Mouse (Mus musculus): Measurements from ENCODE around the gene Nsun2. TPM values are rescaled to one million over a fixed set of nuclear protein-coding genes. Genes with fewer than 3 reads are reported as not detected.
A peak's percentile ranks its signal among the peaks of the same experiment; 100 is the strongest.
"Not testable (repeated sequence)": the region's sequence is repeated elsewhere in the genome, so short reads cannot be mapped to it uniquely, and the experiment has no call there.

Nsun2 gene
- total RNA-seq, 2 experiments from 2014 or later, result 33.5 to 38.2 TPM

GRCm38 (mm10) chr13:69577181-69577834 lies 43.8 kb downstream of the Nsun2 start:
- intact Hi-C loops (cut with DNase I), result no loop called here
- DNase-seq (ENCODE audit: low spot score), result no peak

GRCm38 (mm10) chr13:69582411-69582810 lies 48.9 kb downstream of the Nsun2 start:
- intact Hi-C loops (cut with DNase I), result no loop called here

GRCm38 (mm10) chr13:69583591-69583990 lies 50.0 kb downstream of the Nsun2 start:
- DNase-seq (ENCODE audit: low spot score), result no peak
- intact Hi-C loops (cut with DNase I), result no loop called here

More at GRCm38 (mm10) chr13:69582411-69582810, 48.9 kb downstream of the Nsun2 start:
- no peak for DNase-seq (ENCODE audit: low spot score)

GRCm38 (mm10) chr13:69585828-69586227 lies 52.3 kb downstream of the Nsun2 start:
- intact Hi-C loops (cut with DNase I), result no loop called here
- DNase-seq (ENCODE audit: low spot score), result no peak

- intact Hi-C loops (cut with DNase I), result no loop called here
- no peak for DNase-seq (ENCODE audit: low spot score)
These were observed 52.8 kb downstream of the Nsun2 start for GRCm38 (mm10) chr13:69586337-69586736.

GRCm38 (mm10) chr13:69587849-69588248 lies 54.3 kb downstream of the Nsun2 start:
- no peak for DNase-seq (ENCODE audit: low spot score)
- intact Hi-C loops (cut with DNase I), result no loop called here

GRCm38 (mm10) chr13:69588263-69588662 lies 54.7 kb downstream of the Nsun2 start:
- intact Hi-C loops (cut with DNase I), result no loop called here
- DNase-seq (ENCODE audit: low spot score), result no peak

GRCm38 (mm10) chr13:69591338-69591737 lies 57.8 kb downstream of the Nsun2 start:
- intact Hi-C loops (cut with DNase I), result no loop called here
- no peak for DNase-seq (ENCODE audit: low spot score)

GRCm38 (mm10) chr13:69592226-69592625 lies 58.7 kb downstream of the Nsun2 start:
- DNase-seq (ENCODE audit: low spot score), result no peak
- intact Hi-C loops (cut with DNase I), result no loop called here

- intact Hi-C loops (cut with DNase I), result no loop called here
- DNase-seq (ENCODE audit: low spot score), result no peak
These were observed 59.9 kb downstream of the Nsun2 start for GRCm38 (mm10) chr13:69593453-69593852.

GRCm38 (mm10) chr13:69594577-69595256 lies 61.2 kb downstream of the Nsun2 start:
- DNase-seq (ENCODE audit: low spot score), result no peak
- intact Hi-C loops (cut with DNase I), result no loop called here

GRCm38 (mm10) chr13:69595911-69596310 lies 62.4 kb downstream of the Nsun2 start:
- no peak for DNase-seq (ENCODE audit: low spot score)
- intact Hi-C loops (cut with DNase I), result no loop called here

- intact Hi-C loops (cut with DNase I), result no loop called here
- no peak for DNase-seq (ENCODE audit: low spot score)
These were observed 63.0 kb downstream of the Nsun2 start for GRCm38 (mm10) chr13:69596515-69596914.

- intact Hi-C loops (cut with DNase I), result no loop called here
These were observed 65.3 kb downstream of the Nsun2 start for GRCm38 (mm10) chr13:69598867-69599266.

GRCm38 (mm10) chr13:69600863-69601262 lies 67.3 kb downstream of the Nsun2 start:
- DNase-seq (ENCODE audit: low spot score); intact Hi-C loops (cut with DNase I): not testable (repeated sequence)

More at GRCm38 (mm10) chr13:69598867-69599266, 65.3 kb downstream of the Nsun2 start:
- DNase-seq (ENCODE audit: low spot score), result no peak

- intact Hi-C loops (cut with DNase I), result no loop called here
- DNase-seq (ENCODE audit: low spot score), result no peak
These were observed 67.8 kb downstream of the Nsun2 start for GRCm38 (mm10) chr13:69601321-69601720.

GRCm38 (mm10) chr13:69604670-69605069 lies 71.1 kb downstream of the Nsun2 start:
- intact Hi-C loops (cut with DNase I), result no loop called here
- no peak for DNase-seq (ENCODE audit: low spot score)

GRCm38 (mm10) chr13:69608734-69609133 lies 75.2 kb downstream of the Nsun2 start:
- DNase-seq (ENCODE audit: low spot score), result no peak
- intact Hi-C loops (cut with DNase I), result no loop called here

- intact Hi-C loops (cut with DNase I), result loop anchor here (5.0 to 10.0 kb wide), 4 partner anchors 59 to 1029 kb away; partner anchors contain the start of genes Fastkd3, Mtrr, Nsun2 and Tent4a
- DNase-seq (ENCODE audit: low spot score), result peak; percentile 18
These were observed 77.3 kb downstream of the Nsun2 start for GRCm38 (mm10) chr13:69610751-69611397.

- intact Hi-C loops (cut with DNase I), result loop anchor here (5.0 to 10.0 kb wide), 4 partner anchors 59 to 1029 kb away; partner anchors contain the start of genes Fastkd3, Mtrr, Nsun2 and Tent4a
These were observed 78.0 kb downstream of the Nsun2 start, which contains the start of gene Srd5a1 for GRCm38 (mm10) chr13:69611398-69612174. Srd5a1 (minus strand) TSS chr13:69611442.

More at GRCm38 (mm10) chr13:69611398-69612174, 78.0 kb downstream of the Nsun2 start, which contains the start of gene Srd5a1:
- peak; percentile 99 for DNase-seq (ENCODE audit: low spot score)

Data from heart, postnatal 25 days (tissue).